ENCODE assay signal across 10 mouse cellular contexts in the genomic region with DNA sequence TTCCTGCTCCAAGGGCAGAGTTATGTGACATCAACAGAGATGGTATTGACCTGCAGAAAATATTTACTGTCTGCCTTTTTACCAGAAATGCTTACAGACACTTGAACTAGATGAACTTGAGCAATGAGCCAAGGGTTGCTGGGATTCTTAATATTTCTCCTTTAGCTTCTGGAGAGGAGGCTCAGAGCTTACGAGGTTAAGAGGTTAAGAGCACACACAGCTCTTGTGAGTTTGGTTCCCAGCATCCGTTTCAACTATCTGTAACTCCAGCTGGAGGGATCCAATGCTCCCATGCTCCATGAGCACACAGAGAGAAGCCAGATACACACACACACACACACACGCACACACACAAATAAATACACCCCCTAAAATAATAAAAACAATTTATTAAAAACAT.
"Had no signal": no experiment of that assay in that cellular context is flagged by ENCODE, and none has a peak within 500 bp of the region (broad histone marks: within the 10 kb centered on the region; RNA-seq: fewer than 3 reads in every experiment).

No protein-coding gene starts in this region.

- H3K27me3 ChIP-seq: limb, embryonic 15.5 days; midbrain, embryonic 12.5 days had no signal

- H3K9me3 ChIP-seq: limb, embryonic 15.5 days had no signal

- H3K36me3 ChIP-seq: limb, embryonic 15.5 days; midbrain, embryonic 12.5 days had no signal

- DNase-seq: layer of hippocampus, adult 9-11 months; layer of hippocampus, postnatal 36 days; right cerebral cortex, postnatal 25 days; thymus, adult 2 months; thymus, postnatal 25 days had no signal

- H3K4me1 ChIP-seq: midbrain, embryonic 12.5 days had no signal

- H3K9ac ChIP-seq: hindbrain, embryonic 14.5 days; limb, embryonic 15.5 days; liver, embryonic 14.5 days; midbrain, embryonic 12.5 days had no signal

- H3K27ac ChIP-seq: hindbrain, embryonic 14.5 days; limb, embryonic 15.5 days; liver, embryonic 14.5 days; midbrain, embryonic 12.5 days had no signal

- ATAC-seq: midbrain, embryonic 16.5 days had no signal

- H3K4me3 ChIP-seq: limb, embryonic 15.5 days; midbrain, embryonic 12.5 days had no signal

- H3K4me2 ChIP-seq: hindbrain, embryonic 14.5 days; limb, embryonic 15.5 days; midbrain, embryonic 12.5 days had no signal
